Mouse (Mus musculus): ENCODE measurements around the gene Pbld1. TPM values are rescaled to one million over a fixed set of nuclear protein-coding genes. Genes with fewer than 3 reads are reported as not detected.
A peak's percentile ranks its signal among the peaks of the same experiment; 100 is the strongest.

Gene Pbld1
- 1.1 and 1.2 TPM in 2 replicates for polyA plus RNA-seq (2016; fragmentation: Nextera tagmentation; extraction: Ambion mirVana)

DNA sequence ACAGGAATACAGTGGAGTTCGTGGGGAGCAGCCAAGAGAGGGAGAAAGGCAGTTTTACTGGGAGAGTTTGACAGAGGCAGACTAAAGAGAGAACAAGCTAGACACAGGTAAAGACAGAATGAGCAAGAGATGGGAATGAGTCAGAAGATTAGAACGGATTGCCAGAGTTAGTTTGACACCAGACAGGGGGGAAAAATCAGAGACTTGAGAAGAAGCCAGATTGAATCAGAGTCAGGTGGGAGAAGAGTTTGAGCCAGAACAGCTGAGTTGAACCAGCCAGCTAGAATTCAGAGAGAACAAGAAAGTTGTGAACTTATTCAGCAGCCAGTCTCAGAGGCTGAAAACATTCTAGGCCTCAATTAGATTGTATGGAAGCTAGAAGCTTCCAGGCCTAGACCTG lies at the start of gene Pbld1:
TSS of gene Pbld1 (plus strand) at position 301 of the 400 bp plus-strand sequence.
- 86% methylated on average over 2 of the region's 2 CpGs for WGBS
- no peak within 1 kb of the TSS for H3K27ac ChIP-seq

GRCm38 (mm10) chr10:63010268-63010667 lies 49.7 kb upstream of the Pbld1 start:
- Histone ChIP-seq H3K9me3 (no peaks in the 10 kb centered on the region), H3K4me2 (no peak overlapping the region), H3K27ac (no peak overlapping the region), H3K4me1 (no peaks in the 10 kb centered on the region), H3K36me3 (replicated peaks) (peaks cover 87% of the 10 kb centered on the region), H3K9ac (no peak overlapping the region), H3K27me3 (no peaks in the 10 kb centered on the region), H3K4me3 (replicated peaks) (no peak overlapping the region)
- 85% methylated on average over 4 of the region's 4 CpGs for WGBS
- no peak for ATAC-seq (ENCODE audit: low FRiP score)

More for the DNA sequence above, at the start of gene Pbld1:
- H3K9ac ChIP-seq = no peak within 1 kb of the TSS
- H3K36me3 ChIP-seq (replicated peaks) = no peaks in the 10 kb centered on the region
- no peaks in the 10 kb centered on the region for H3K4me1 ChIP-seq
- no peaks in the 10 kb centered on the region for H3K9me3 ChIP-seq
- H3K4me2 ChIP-seq = no peak within 1 kb of the TSS
- no peak for ATAC-seq (ENCODE audit: low FRiP score)
- no peaks in the 10 kb centered on the region for H3K27me3 ChIP-seq
- no peak within 1 kb of the TSS for H3K4me3 ChIP-seq (replicated peaks)

- 88% methylated on average over 6 of the region's 6 CpGs for WGBS
- H3K36me3 ChIP-seq (replicated peaks) = peaks cover 88% of the 10 kb centered on the region
- no peaks in the 10 kb centered on the region for H3K27me3 ChIP-seq
- no peak overlapping the region for H3K9ac ChIP-seq
- no peak for ATAC-seq (ENCODE audit: low FRiP score)
- H3K4me3 ChIP-seq (replicated peaks) = no peak overlapping the region
- no peak overlapping the region for H3K27ac ChIP-seq
- H3K9me3 ChIP-seq = no peaks in the 10 kb centered on the region
- no peaks in the 10 kb centered on the region for H3K4me1 ChIP-seq
- H3K4me2 ChIP-seq = no peak overlapping the region
Observed at GRCm38 (mm10) chr10:63011556-63011955, 48.4 kb upstream of the Pbld1 start.

DNA sequence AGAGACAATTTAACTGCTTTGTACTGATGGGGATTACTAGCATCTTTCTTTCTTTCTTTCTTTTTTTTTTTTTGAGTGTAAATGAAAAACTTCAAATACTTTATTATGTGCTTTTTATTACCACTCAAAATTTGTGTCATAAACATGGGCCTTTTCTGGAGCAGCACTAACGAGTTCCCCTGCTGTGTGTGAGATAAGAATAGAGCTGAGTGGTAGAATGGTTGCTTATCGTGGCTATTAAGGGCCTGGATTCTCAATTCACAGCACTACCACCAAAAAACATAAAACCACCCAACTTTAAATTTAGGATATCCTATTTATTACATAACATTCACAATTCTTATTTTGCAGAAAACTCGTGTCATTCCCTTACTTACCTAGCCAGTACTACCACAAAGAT lies 46.5 kb upstream of the Pbld1 start:
- H3K4me1 ChIP-seq = no peaks in the 10 kb centered on the region
- H3K4me3 ChIP-seq (replicated peaks) = no peak overlapping the region
- H3K36me3 ChIP-seq (replicated peaks) = peaks cover 84% of the 10 kb centered on the region
- H3K9ac ChIP-seq = no peak overlapping the region
- H3K9me3 ChIP-seq = no peaks in the 10 kb centered on the region
- no peak overlapping the region for H3K4me2 ChIP-seq
- H3K27me3 ChIP-seq = no peaks in the 10 kb centered on the region
- 61% methylated on average over 3 of the region's 3 CpGs for WGBS
- no peak overlapping the region for H3K27ac ChIP-seq
- ATAC-seq (ENCODE audit: low FRiP score) = no peak

GRCm38 (mm10) chr10:63014168-63014567 lies 45.8 kb upstream of the Pbld1 start:
- Histone ChIP-seq H3K4me1 (peaks cover 5% of the 10 kb centered on the region; the same call in 1 of the 2 replicates), H3K9me3 (no peaks in the 10 kb centered on the region), H3K27ac (no peak overlapping the region), H3K4me3 (replicated peaks) (no peak overlapping the region), H3K27me3 (no peaks in the 10 kb centered on the region), H3K9ac (no peak overlapping the region), H3K4me2 (no peak overlapping the region), H3K36me3 (replicated peaks) (peaks cover 82% of the 10 kb centered on the region)
- ATAC-seq (ENCODE audit: low FRiP score) = no peak
- 87% methylated on average over 9 of the region's 9 CpGs for WGBS

DNA sequence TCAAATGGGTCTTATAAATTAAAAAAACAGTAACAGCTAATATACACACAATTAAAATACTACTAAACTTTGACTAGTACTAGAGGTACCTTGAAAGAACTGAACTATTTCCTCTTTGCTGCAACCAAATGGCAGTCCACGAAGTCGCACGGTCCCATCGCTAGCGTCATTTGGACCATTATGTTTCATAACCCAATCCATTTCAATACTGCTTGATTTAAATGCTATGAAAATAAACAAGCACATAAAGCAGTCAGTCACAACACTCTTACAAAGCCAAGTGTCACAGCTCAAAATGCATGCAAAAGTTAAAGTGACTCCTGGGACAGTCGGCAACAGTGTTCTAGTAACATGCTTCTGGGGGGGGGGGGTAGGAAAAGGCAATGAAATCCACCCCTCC lies 40.7 kb upstream of the Pbld1 start:
- WGBS = 88% methylated on average over 6 of the region's 6 CpGs
- ATAC-seq (ENCODE audit: low FRiP score) = no peak
- H3K9ac ChIP-seq = no peak overlapping the region
- H3K4me3 ChIP-seq (replicated peaks) = no peak overlapping the region
- peaks cover 38% of the 10 kb centered on the region for H3K36me3 ChIP-seq (replicated peaks)
- no peaks in the 10 kb centered on the region for H3K9me3 ChIP-seq
- H3K27ac ChIP-seq = no peak overlapping the region
- 0 out of 2 replicates have a peak overlapping the region, but pooled peaks have one; percentile 6 for H3K4me2 ChIP-seq
- H3K4me1 ChIP-seq = peaks cover 29% of the 10 kb centered on the region
- no peaks in the 10 kb centered on the region for H3K27me3 ChIP-seq

GRCm38 (mm10) chr10:63021702-63022101 lies 38.3 kb upstream of the Pbld1 start:
- ATAC-seq (ENCODE audit: low FRiP score) = no peak
- Histone ChIP-seq H3K36me3 (replicated peaks) (peaks cover 15% of the 10 kb centered on the region), H3K9me3 (no peaks in the 10 kb centered on the region), H3K4me3 (replicated peaks) (peak overlapping the region; percentile 90), H3K4me2 (peak overlapping the region; percentile 69), H3K9ac (peak overlapping the region; percentile 99), H3K4me1 (peaks cover 45% of the 10 kb centered on the region), H3K27ac (no peak overlapping the region), H3K27me3 (no peaks in the 10 kb centered on the region)
- WGBS = 46% methylated on average over 4 of the region's 4 CpGs

GRCm38 (mm10) chr10:63022541-63023120 lies 37.3 kb upstream of the Pbld1 start:
- under 1% methylated on average over 27 of the region's 27 CpGs for WGBS

DNA sequence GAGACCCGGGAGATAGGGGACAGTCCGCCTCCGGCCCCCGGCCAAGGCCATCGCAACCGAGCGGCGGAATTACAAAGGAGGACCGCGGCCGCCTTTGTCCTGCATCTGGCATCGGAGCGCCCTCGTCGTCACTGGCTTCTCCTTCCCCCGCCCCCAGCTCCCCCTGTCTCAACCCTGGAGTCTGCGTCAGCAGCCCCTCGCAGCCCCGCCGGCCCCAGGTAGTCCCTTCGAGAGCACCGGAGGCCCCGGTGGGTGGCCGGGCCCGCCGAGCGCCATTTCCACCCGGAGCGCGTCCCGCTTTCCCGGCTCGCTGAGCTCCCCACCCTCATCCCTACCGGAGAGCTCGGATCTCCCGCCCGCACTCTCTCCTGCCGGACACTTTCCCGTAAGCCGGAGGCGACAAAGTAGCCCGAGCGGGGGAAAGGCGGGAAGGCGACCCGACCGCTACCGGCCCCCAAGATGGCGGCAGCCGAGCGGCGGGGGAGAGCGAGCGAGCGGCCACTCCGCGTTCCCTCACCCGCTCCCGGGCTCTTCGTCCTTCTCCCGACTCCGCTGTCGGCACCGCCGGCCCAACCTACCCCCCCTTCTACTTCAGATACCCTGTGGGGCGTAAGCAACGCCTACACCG lies 36.7 kb upstream of the Pbld1 start:
- peak overlapping the region; percentile 90 for H3K4me3 ChIP-seq (replicated peaks)
- no peaks in the 10 kb centered on the region for H3K9me3 ChIP-seq
- H3K4me2 ChIP-seq = peak overlapping the region; percentile 69
- peak overlapping the region; percentile 100 for H3K27ac ChIP-seq
- under 1% methylated on average over 67 of the region's 68 CpGs for WGBS
- H3K27me3 ChIP-seq = no peaks in the 10 kb centered on the region
- peak overlapping the region; percentile 99 for H3K9ac ChIP-seq
- H3K4me1 ChIP-seq = peaks cover 56% of the 10 kb centered on the region
- peak; percentile 40 for ATAC-seq (ENCODE audit: low FRiP score)
- H3K36me3 ChIP-seq (replicated peaks) = peaks cover 2% of the 10 kb centered on the region; the same call in 1 of the 2 replicates

More at GRCm38 (mm10) chr10:63022541-63023120, 37.3 kb upstream of the Pbld1 start:
- Histone ChIP-seq H3K9ac (peak overlapping the region; percentile 99), H3K4me1 (peaks cover 55% of the 10 kb centered on the region), H3K9me3 (no peaks in the 10 kb centered on the region), H3K36me3 (replicated peaks) (peaks cover 7% of the 10 kb centered on the region), H3K4me3 (replicated peaks) (peak overlapping the region; percentile 90), H3K4me2 (peak overlapping the region; percentile 69), H3K27me3 (no peaks in the 10 kb centered on the region), H3K27ac (peak overlapping the region; percentile 100)
- ATAC-seq (ENCODE audit: low FRiP score) = no peak

- no peaks in the 10 kb centered on the region for H3K9me3 ChIP-seq
- H3K4me3 ChIP-seq (replicated peaks) = peak within 1 kb of the TSS; percentile 90
- no peaks in the 10 kb centered on the region for H3K27me3 ChIP-seq
- H3K27ac ChIP-seq = peak within 1 kb of the TSS; percentile 100
- peak within 1 kb of the TSS; percentile 69 for H3K4me2 ChIP-seq
- peak within 1 kb of the TSS; percentile 99 for H3K9ac ChIP-seq
- ATAC-seq (ENCODE audit: low FRiP score) = peak; percentile 93
- peaks cover 57% of the 10 kb centered on the region for H3K4me1 ChIP-seq
- WGBS = 0% methylated on average over 66 of the region's 69 CpGs
- H3K36me3 ChIP-seq (replicated peaks) = no peaks in the 10 kb centered on the region
Observed at GRCm38 (mm10) chr10:63023749-63024579, 36.0 kb upstream of the Pbld1 start, which contains the start of the genes Hnrnph3 and Pbld2. Gene Hnrnph3, minus strand, starts transcription at chr10:63024217. Gene Pbld2, plus strand, starts transcription at chr10:63024315.

- Histone ChIP-seq H3K4me1 (peaks cover 55% of the 10 kb centered on the region), H3K36me3 (replicated peaks) (no peaks in the 10 kb centered on the region), H3K27ac (peak overlapping the region; percentile 100), H3K4me2 (peak overlapping the region; percentile 69), H3K9me3 (no peaks in the 10 kb centered on the region), H3K4me3 (replicated peaks) (peak overlapping the region; percentile 90), H3K9ac (peak overlapping the region; percentile 99), H3K27me3 (no peaks in the 10 kb centered on the region)
- peak; percentile 21; the same call in 1 of the 2 replicates for ATAC-seq (ENCODE audit: low FRiP score)
- under 1% methylated on average over 8 of the region's 8 CpGs for WGBS
Observed at GRCm38 (mm10) chr10:63024580-63024910, 35.4 kb upstream of the Pbld1 start.

GRCm38 (mm10) chr10:63025016-63025415 lies 34.9 kb upstream of the Pbld1 start:
- H3K27ac ChIP-seq = peak overlapping the region; percentile 100
- peak overlapping the region; percentile 90 for H3K4me3 ChIP-seq (replicated peaks)
- 5% methylated on average over 2 of the region's 2 CpGs for WGBS
- peak overlapping the region; percentile 69 for H3K4me2 ChIP-seq
- H3K4me1 ChIP-seq = peaks cover 55% of the 10 kb centered on the region
- no peak for ATAC-seq (ENCODE audit: low FRiP score)
- H3K27me3 ChIP-seq = no peaks in the 10 kb centered on the region
- H3K36me3 ChIP-seq (replicated peaks) = no peaks in the 10 kb centered on the region
- H3K9ac ChIP-seq = peak overlapping the region; percentile 99
- no peaks in the 10 kb centered on the region for H3K9me3 ChIP-seq
